Mouse (Mus musculus): Measurements from ENCODE around the gene Med9. TPM values are rescaled to one million over a fixed set of nuclear protein-coding genes. Genes with fewer than 3 reads are reported as not detected.

Gene Med9
- polyA plus RNA-seq (2017; shearing (Covaris generic)) = 5.5 TPM

DNA sequence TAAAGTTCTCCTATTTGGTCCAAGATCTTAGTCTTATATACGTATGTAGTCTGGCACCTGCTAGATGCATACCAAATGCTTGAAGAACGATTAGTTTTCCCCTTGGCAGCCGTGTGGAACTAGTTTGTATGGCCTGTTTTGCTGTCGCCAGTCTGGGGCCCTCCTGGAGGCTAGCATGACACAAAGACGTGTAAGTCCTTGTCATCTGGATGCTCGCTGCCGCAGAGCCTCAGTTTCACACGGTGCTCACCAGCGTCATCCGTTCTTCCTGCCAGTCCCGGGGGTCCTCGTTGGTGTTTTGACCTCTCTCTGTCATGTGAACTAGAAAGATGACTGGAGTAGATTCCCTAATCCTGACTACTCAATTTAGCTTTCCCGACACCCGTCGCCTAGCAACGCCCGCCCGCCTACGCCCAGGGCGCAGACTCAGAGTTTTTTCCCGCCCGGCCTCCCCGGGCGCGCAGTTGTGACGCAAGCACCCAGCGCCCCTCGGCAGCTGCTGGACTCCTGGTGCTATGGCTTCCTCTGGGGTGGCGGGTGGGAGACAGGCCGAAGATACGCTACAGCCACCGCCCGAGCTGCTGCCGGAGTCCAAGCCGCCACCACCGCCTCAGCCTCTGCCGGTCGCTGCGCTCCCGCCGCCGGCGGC, at the start of gene Med9:
Med9 (plus strand) TSS at position 455 of the 649 bp plus-strand sequence.

DNA sequence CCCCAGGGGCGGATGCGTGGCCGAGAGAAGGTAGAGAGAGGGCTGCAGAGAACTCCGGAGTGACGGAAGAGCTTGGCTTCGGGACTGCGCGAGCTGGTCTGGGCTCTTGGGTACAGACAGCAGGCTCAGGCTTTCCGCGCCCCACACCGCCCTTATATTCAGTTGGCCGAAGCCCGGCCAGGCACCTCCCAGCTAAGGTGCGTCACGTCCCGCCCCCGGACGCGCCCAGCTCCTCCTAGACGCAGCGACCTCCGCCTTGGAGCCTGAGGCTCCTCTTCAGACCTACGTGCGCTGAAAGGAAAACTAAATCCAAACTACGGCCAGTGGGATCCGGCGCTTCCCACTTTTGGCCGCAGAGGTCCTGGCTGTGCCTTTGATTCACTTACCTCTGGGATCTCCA, 16.8 kb downstream of the Med9 start, which contains the start of gene Rasd1:
Rasd1 (minus strand) TSS at position 127 of the 400 bp plus-strand sequence.

Other genes with a start within 250 kb of the Med9 start
- not detected for gene Pld6, start 160.6 kb upstream of the Med9 start, polyA plus RNA-seq (2017; shearing (Covaris generic))
- 92.2 TPM for gene Flcn, start 138.2 kb upstream of the Med9 start, polyA plus RNA-seq (2017; shearing (Covaris generic))
- 8.9 TPM for gene Nt5m, start 108.8 kb upstream of the Med9 start, polyA plus RNA-seq (2017; shearing (Covaris generic))
- 104 TPM for gene Cops3, start 108.4 kb upstream of the Med9 start, polyA plus RNA-seq (2017; shearing (Covaris generic))
- not detected for gene Rasd1, start 16.7 kb downstream of the Med9 start, polyA plus RNA-seq (2017; shearing (Covaris generic))
- 4.8 TPM for gene Pemt, start 98.3 kb downstream of the Med9 start, polyA plus RNA-seq (2017; shearing (Covaris generic))
- gene Rai1, start 156.8 kb downstream of the Med9 start, polyA plus RNA-seq (2017; shearing (Covaris generic)) = 24.3 TPM

Measured in naive thymus-derived CD4-positive, alpha-beta T cell, adult 5 months (primary cell).